Mouse (Mus musculus) urinary bladder, postnatal 14 days (tissue): ENCODE results near the gene Glis3.

ENCODE experiments used
- DNase-seq: peaks from one replicate; pipeline ENCODE4 v3.0.0; 2021; ENCODE audit warnings: low spot score

Glis3 gene

DNA sequence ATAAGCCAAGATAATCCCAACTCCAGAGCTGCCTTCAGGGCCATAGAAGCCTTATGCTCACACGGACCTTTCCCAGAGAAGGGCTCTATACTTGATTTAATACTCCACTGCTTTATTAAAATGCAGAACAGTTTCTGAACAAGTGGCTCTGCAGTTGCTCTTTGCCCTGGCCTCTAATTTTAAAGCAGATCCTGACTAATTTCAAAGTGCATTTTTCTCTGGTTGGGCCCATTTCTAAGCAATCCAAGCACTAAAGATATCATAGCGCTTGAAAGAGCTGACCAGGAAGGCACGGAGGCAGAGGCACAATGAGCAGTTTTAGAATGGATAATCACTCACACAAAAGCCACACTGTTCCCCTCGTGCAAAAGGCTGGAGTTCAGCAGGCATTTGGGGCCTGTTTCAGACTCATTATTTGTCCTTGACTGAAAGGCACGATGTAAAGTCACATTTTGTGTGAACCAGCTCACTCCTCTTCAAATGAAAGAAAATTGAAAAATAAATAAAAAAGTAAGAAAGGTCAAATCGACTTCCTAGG is 202.5 kb downstream of the Glis3 start:
- no peak for DNase-seq

DNA sequence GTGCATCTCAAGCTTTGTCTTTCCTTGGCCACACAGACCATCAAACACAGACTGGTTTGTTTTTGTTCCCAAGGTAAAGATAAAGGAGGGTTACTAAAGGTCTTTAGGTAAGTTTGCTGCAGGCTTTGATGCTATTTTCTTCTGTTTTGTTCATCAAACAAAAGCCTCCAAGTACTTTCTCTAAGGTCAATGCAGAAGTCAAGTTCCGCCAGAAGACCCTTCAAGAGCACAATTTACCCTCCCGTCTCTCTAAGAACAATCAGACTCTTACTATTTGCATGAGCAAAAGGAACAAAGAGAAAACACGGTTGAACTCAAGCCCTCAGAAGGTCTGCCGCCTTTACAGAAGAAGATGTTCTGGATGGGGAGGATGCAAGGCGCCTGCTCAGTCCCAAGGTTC is 206.3 kb downstream of the Glis3 start:
- DNase-seq: no peak

DNA sequence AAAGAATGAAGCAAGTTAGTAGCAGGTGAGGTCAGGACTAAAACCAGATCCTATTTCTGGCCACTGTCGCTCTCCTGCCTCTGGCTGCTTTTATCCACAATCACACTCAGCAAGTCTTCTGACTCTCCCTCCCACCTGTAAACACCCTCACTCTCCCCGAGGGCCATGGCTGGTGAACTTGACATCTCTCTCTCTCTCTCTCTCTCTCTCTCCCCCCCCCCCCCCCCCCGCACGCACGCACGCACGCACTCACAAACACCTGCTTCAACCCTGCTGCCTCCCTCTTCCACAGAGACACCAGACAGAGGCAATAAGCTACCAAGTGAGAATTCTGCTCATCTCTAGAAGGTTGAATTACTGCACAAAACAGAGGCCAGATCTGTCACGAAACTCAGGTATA is 208.7 kb downstream of the Glis3 start:
- DNase-seq: no peak

GRCm38 (mm10) chr19:28465779-28466178 is 214.1 kb downstream of the Glis3 start:
- DNase-seq: no peak

DNA sequence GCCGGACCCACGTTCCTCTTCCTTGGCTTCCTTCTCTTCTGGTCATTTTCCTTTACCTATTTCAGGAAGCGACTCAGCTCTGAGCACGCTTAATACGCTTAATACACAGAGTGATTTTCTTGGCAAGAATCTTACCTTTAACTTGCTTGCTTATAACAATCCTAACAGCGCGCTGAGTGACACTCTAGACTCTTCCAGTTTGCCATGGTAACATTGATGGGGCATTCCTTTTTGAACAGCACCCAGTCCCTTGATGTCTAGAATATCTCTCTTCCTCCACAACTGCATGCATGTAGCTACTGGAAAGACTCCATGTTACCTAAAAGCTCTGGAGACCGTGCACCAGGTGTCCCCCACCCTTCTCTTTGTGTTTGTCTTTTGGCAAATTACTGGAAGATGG is 225.5 kb downstream of the Glis3 start:
- DNase-seq: no peak

DNA sequence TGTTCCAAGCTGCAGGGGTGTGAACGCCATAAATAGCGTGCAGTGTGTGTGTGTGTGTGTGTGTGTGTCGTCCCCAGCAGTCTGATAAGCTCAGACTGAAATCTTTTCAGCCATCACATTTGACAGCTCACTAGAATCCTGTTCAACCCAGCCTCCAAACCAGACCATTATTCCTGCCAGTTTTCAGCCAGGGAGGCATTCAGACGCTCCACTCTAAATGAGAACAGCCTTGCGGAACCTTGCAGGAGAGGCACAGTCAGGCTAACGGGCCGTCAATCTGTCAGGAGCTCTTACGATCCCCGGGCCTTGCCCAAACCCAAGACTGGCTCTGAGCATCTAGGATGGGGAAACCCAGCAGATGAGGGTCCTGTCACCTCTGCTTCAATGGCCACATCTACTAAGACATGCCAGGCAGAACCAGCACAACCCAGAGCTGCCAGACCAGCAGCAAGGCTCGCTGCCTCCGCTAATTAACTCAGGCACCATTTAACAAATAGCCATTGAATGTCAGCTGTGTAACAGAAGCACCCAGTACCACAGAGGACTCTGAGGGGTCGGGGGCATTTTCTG is 226.8 kb downstream of the Glis3 start:
- DNase-seq: no peak

GRCm38 (mm10) chr19:28448811-28449210 is 231.1 kb downstream of the Glis3 start:
- DNase-seq: no peak

DNA sequence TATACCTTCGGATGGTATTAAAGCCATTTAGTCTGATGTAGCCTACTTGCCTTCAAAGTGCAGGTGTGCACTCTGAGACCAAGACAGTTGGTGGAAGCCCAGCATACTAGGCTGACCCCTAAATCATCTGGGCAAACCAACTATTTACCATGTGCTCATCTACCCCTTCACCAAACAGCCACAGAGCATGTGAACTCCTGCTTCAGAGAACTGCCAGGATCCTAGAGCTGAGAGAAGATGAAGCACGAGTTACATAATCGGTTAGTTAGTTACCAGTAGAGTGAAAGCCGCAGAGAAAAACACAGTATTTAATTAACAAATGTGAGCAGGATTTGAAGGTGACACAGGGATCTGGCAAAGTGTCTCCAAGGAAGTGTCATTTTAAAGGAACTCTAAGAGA is 237.7 kb downstream of the Glis3 start:
- DNase-seq: no peak

GRCm38 (mm10) chr19:28436457-28437148 is 243.3 kb downstream of the Glis3 start:
- no peak for DNase-seq

DNA sequence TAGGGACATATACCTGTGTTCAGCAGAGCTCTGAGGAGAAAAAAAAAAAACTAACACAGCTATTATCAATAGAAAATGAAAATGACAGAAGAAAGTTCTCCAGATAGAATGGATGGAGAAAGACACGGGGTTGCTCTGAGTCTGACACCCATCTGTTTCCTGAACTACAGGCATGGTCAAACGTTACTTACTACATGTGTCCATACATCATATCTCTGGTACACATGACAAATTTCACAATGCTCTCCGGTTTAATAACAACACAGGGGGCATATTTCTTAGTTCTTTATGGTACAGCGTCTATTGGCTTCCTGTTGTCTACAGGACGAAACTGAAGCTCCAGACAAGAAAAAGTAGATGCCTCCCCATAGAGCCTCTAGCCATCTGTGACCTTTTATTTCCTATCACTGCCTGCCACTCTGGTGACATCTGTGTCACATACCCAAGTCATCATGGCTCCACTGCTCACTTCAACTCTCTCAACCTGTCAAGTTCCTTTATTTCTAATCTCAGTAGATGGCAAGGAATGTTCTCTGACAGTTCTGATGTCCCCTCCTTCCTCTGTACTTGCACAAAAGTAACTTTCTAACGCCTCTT is 251.6 kb downstream of the Glis3 start:
- DNase-seq: no peak

- DNase-seq: no peak
These were observed 255.7 kb downstream of the Glis3 start for GRCm38 (mm10) chr19:28424180-28424579.

DNA sequence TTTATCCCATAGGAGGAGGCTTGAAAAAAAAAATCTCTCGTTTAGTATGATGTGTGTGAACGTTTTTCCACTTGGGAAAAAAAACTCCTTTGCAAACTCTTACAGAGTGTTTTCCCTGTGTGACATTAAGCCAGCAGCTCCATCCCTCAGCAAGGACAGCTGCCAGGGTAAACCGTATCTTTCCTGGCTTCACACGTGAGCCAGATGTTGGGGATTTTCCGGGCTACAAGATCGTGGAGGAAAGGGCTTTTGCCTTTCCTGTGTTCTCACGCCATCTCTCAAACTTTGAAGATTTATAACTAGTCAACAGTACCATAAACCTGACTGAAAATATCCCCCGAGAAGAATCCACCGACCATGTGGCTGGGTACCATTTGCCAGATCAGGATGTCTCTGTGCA is 256.9 kb downstream of the Glis3 start:
- DNase-seq: no peak

GRCm38 (mm10) chr19:28416069-28416468 is 263.8 kb downstream of the Glis3 start:
- DNase-seq: no peak

DNA sequence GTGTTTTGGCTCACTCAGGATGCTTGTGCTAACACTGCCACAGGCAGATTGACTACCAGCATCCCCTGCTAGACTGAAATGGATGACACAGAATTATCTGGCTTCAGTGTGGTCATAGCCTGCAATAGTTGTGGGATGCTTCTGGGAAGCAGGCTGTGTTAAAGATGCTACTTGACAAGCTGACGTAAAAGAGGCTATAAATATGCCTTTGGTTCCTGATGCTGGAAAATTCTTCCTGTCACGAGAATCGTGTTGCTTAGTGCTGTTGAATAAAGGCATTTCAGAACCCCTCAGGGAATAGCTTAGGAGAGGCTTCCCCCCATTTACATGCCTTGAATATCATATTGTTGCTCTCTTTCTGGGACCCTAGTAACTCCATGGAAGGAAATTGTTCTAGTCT is 271.1 kb downstream of the Glis3 start:
- no peak for DNase-seq

DNA sequence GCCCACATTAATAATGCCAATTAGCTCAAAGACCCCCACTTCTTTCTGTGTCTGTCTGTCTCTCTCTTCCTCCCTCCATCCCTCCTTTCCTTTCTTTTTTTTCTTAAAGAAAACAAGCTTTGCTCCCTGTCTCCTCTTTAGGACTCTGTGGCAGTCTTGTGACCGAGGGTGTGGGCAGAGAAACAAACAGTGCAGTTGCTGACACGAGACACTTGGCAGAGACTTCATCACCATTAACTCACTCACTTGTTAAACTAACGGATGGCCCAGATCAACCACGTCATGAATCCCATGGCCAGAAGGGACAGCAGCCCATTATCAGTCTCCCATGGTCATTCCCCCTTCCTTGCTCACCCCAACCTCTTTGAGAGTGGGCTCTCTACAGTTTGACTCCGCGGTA is 276.9 kb downstream of the Glis3 start:
- DNase-seq: no peak

GRCm38 (mm10) chr19:28395584-28395861 is 284.4 kb downstream of the Glis3 start:
- no peak for DNase-seq

GRCm38 (mm10) chr19:28394826-28395583 is 284.9 kb downstream of the Glis3 start:
- DNase-seq: no peak

GRCm38 (mm10) chr19:28393766-28394165 is 286.1 kb downstream of the Glis3 start:
- DNase-seq: no peak

DNA sequence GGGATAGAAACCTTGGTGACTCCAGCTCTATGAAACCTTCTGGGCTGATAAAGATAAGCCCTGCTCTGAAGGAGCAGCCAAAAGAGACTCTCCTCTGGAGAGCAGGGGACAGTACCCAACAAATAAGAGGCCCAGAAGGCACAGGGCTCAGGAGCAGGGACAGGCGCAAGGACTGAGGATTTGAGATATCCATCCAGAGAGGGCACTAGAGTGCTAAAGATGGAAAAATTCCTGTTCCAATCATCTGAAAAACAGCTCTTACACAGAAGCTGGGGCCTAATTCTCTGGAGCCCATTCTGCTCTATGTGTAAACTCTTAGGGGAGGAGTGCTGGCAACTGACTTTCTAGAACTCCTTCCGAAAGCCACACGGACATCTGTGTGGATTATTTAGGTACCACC is 287.0 kb downstream of the Glis3 start:
- DNase-seq: no peak

DNA sequence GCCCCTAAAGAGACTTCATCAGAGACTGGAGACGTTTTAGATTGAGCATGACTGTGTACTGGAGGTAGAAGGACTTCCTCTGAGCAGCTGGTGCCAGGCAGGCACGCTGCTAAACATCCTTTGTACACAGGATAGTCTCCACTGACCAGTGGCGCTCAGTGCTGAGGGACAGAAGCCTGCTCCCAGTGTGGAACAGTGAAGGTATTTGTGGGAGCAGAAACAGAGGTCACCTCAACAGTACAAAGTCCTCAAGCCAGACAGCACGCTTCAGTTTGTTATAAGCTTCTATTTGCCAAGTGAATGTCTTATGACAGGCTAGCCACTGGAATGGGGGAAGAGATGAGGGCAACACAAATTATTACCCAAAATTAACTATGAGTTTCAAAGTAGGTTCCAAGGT is 289.0 kb downstream of the Glis3 start:
- DNase-seq: no peak

- DNase-seq: no peak
These were observed 290.7 kb downstream of the Glis3 start for GRCm38 (mm10) chr19:28389146-28389545.

DNA sequence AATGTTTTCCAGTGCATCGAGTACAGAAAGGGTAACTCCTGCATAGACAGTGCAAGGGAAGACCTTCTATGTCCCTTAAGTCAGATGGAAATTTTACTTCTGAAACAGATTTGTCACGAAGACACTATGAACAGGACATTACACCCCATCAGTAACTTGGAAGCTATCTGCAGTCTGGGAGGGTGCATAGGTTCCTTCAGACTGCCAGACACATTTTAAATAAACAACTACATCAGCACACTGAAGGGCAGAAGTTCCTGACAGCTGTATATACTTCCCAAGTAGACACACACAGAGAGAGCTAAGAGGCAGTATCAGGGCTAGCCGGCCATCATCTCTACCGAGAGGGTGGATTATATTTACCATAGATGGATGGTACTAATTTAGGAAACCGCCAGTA is 296.5 kb downstream of the Glis3 start:
- no peak for DNase-seq
